Mouse (Mus musculus) ovary, postnatal 10 days (tissue): ENCODE data around the gene Tmem199.
A peak's percentile ranks its signal among the peaks of the same experiment; 100 is the strongest.

ENCODE experiments used
- DNase-seq: peaks from one replicate; pipeline ENCODE4 v3.0.0; 2022; ENCODE audit warnings: low spot score

Gene Tmem199

DNA sequence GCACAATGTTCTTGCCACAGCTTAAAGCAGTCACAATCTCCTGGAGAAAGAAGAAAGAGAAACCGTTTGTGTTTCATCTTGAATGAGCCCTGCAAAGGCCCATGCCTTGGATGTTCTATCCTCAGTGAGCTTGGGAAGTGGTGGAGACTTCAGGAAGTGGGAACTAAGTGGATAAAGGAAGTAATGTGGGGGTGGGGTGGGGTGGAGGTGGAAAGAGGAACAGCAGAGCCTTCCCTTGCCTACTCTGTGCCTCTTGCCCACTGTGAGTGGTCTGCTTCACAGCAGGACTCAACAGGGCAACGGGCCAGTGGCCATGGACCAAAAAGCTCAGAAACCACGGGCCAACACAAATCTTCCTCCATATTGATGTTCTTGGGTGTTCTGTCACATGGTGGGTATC is 36.7 kb downstream of the Tmem199 start:
- DNase-seq, result no peak

GRCm38 (mm10) chr11:78471326-78472103 is 40.5 kb downstream of the Tmem199 start:
- DNase-seq, result no peak

DNA sequence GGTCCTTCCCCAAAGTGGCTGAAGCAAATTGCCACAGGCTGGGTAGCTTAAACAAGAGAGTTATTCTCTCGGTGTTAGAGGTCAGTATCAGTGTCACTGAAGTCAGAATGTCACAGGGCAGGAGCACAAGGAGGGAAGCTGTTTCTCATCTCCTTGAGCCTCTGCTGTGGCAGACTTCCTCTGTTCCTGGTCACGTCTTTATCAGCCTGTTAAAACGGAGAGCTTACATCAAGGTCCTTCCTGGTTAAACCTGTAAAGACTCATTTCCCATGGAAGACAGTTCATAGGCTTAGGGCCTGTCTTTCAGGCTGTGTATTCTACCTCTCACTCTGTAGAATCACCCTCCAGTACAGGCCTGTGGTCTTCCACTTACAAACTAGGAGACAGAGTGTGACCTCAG is 44.0 kb downstream of the Tmem199 start:
- DNase-seq, result no peak

DNA sequence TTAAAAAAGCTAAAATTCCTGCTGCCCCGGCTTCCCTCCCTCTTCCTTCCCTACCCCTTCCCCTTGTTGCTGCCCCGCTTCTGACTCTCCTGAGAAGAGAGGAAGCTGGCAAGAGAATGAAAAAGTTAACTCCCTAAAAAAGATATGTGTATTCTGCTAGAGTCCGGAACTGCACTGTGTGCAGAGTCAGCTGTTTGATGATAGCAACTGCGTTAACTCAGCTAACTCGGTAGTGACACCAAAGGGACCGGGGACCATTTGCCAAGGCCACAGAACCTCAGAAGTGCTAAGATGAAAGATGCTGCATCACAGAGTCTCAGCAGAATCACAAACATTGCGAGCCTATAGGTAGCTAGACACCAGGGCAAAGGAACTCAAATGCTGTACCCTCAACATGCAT is 44.5 kb downstream of the Tmem199 start:
- DNase-seq, result no peak

DNA sequence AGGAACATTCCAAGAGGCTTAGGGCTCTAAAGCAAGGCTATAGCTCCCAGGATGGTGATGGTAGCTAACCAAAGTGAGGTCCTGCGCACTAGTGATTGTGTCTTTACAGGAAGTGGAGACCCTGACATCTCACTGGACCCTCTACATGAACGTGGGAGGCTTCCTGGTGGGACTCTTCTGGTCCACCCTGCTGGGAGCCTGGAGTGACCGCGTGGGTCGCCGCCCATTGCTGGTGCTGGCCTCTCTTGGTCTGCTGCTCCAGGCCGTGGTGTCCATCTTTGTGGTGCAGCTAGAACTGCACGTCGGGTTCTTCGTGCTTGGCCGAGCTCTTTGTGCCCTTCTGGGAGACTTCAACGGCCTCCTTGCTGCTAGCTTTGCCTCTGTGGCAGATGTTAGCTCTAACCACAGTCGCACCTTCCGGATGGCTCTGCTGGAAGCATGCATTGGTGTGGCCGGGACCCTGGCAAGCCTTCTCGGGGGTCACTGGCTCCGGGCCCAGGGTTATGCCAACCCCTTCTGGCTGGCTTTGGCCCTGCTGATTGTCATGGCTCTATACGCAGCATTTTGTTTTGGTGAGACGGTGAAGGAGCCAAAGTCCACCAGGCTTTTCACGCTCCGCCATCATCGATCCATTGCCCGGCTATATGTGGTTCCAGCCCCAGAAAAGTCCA is 45.6 kb downstream of the Tmem199 start:
- DNase-seq, result no peak

DNA sequence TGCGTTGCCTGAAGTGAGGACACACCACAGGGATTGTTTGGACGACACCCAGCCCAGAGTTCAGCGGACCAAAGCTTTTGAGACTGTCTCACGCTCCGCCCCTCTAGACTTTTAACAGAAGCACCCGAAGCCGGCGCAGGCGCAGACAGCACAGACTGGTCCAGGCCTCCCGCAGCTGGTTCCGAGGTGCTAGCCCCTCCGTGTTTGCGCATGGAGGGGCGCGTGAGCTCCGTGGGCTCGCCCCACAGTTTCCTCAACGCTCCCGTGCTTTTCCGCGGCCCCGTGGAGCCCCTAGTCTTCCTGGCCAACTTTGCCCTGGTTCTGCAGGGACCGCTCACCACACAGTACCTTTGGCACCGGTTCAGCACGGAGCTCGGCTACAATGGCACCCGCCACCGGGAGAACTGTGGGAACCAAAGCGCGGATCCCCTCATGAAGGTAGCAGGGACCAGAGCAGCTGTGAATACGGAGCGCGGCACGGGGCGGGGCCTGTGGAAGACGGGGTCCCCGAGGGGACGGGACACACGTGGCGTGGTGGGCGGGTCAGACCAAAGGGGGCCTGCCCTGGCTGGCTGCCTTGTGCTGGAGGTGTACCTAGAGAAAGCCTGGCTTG is 46.3 kb downstream of the Tmem199 start, which contains the start of gene Slc46a1:
Gene Slc46a1 (plus strand): TSS at position 130 of the 613 bp plus-strand sequence.
- DNase-seq, result peak; percentile 77

GRCm38 (mm10) chr11:78465116-78465515 is 46.9 kb downstream of the Tmem199 start:
- no peak for DNase-seq

DNA sequence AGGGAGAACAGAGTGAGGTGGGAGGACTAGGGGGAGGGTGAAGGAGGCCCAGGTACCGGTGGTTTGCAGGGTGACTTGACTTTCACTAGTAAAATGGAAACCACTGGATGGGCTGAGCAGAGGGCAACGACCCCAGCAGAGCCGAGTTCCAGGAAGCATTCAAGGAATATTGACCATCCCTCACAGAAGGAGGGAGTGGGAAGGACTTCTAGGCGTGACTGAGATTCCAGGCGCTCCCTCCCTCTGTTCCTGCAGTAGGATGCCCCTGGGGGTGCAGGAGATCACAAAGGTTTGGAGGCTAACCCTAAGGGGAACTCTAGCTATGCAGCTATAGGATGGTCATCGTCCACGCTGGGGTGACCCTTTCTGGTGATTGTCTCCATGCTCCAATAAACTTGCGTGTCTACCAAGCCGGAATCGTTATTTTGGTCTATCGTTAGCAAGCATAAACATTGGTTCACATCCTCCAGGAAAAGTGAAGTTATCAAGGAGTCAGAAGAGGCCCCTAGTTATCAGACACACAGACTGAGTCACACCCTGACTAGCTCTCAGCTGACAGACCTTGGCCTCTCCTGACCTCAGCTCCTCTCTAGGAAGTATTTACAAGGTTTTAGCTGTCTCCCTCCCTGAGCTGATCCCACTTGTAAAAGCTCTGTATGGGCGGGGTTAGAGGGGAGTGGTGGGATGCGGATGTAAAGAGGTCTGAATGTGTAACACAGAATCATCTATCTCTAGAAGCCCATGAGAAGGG is 48.5 kb downstream of the Tmem199 start:
- no peak for DNase-seq

- no peak for DNase-seq
Measured at GRCm38 (mm10) chr11:78462669-78463068, 49.3 kb downstream of the Tmem199 start.

GRCm38 (mm10) chr11:78461894-78462293 is 50.1 kb downstream of the Tmem199 start:
- DNase-seq, result no peak

GRCm38 (mm10) chr11:78458740-78459139 is 53.2 kb downstream of the Tmem199 start:
- no peak for DNase-seq
